Mouse (Mus musculus) forebrain, postnatal 0 days (tissue): Measurements from ENCODE around the gene Tspan17. TPM values are rescaled to one million over a fixed set of nuclear protein-coding genes. Genes with fewer than 3 reads are reported as not detected.

Experiments
- ATAC-seq: fragments of 200-750 bp; cut with Nextera tagmentation; 2 replicates; pipeline ENCODE4 v1.8.0; 2017; ENCODE audit warnings: mild to moderate bottlenecking, moderate library complexity
- DNase-seq: peaks from one replicate; pipeline ENCODE4 v3.0.0-alpha.2; 2015
- H3K27ac ChIP-seq: fragments of 300-500 bp; sonication (generic); 2 replicates; pipeline ENCODE4 v1.5.1; 2014; ENCODE audit warnings: low read depth, mild to moderate bottlenecking, antibody characterized with exemption, low read length, moderate library complexity, mixed read lengths
- H3K27me3 ChIP-seq: fragments of 300-500 bp; sonication (generic); 2 replicates; pipeline ENCODE4 v1.6.1; 2014; ENCODE audit warnings: mild to moderate bottlenecking, low read length, mixed read lengths; ENCODE audit not compliant: insufficient read depth
- H3K36me3 ChIP-seq: fragments of 300-500 bp; sonication (generic); 2 replicates; pipeline ENCODE4 v1.6.1; 2014; ENCODE audit warnings: mild to moderate bottlenecking, moderate library complexity; ENCODE audit not compliant: insufficient read depth
- H3K4me1 ChIP-seq: fragments of 300-500 bp; sonication (generic); 2 replicates; pipeline ENCODE4 v1.6.1; 2014; ENCODE audit warnings: antibody characterized with exemption; ENCODE audit not compliant: insufficient read depth
- H3K4me2 ChIP-seq: fragments of 300-500 bp; sonication (generic); 2 replicates; pipeline ENCODE4 v1.6.1; 2014; ENCODE audit warnings: low read depth, mild to moderate bottlenecking, moderate library complexity
- H3K4me3 ChIP-seq: fragments of 300-500 bp; sonication (generic); 2 replicates; pipeline ENCODE4 v1.5.1; 2014; ENCODE audit warnings: low read depth, low read length, mixed read lengths
- H3K9ac ChIP-seq: fragments of 300-500 bp; sonication (generic); 2 replicates; pipeline ENCODE4 v1.6.1; 2014; ENCODE audit warnings: mild to moderate bottlenecking
- H3K9me3 ChIP-seq: fragments of 300-500 bp; sonication (generic); 2 replicates; pipeline ENCODE4 v1.6.1; 2016; ENCODE audit warnings: low read length
- CTCF ChIP-seq: sonication (generic); IDR thresholded peaks from 2 replicates; pipeline ENCODE4 v1.5.1; 2016; ENCODE audit warnings: antibody characterized with exemption, control low read depth, low read depth
- WGBS: fragments of 180-500 bp; shearing (Covaris S2); extraction: QIAGEN DNeasy Blood & Tissue Kit; methylation state at CpG from one replicate; pipeline ENCODE4 v1.1.7; 2014; 5-methylcytosine and 5-hydroxymethylcytosine counted together
- polyA plus RNA-seq: library from polyadenylated mRNA; unstranded; fragments of >200 nt; fragmentation: Nextera tagmentation; extraction: Ambion mirVana; gene quantifications from 2 replicates; pipeline ENCODE4 v1.2.1, GENCODE M21; 2015
- total RNA-seq: library from RNA; depleted of rRNA; stranded (reverse); fragments of >200 nt; gene quantifications from 2 replicates; pipeline ENCODE4 v1.2.3, GENCODE M21; 2014

The Tspan17 gene
- total and polyA plus RNA-seq, 2 experiments from 2014 or later: 28.3 to 61.1 TPM

DNA sequence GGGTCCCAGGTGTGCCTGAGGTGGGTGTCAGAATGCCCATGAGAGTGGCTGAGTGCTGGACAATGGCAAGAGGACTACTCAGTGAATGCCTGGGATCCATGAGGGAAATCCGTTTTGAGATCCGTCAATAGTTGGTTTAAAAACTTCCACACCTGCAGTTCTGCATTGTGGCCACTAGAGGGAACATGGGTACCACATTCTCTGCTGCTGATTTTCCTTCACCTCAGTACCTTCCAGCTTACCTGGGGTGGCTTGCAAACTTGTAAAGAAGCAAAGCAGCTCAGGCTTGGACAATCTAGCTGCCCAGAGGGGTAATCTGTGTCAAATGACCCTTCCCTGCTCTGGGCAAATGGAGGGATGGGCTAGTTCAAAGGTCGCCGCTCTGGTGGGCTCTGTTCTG is 8.2 kb downstream of the Tspan17 start:
- Histone ChIP-seq H3K27ac (no peak overlapping the region), H3K9ac (no peak overlapping the region), H3K9me3 (no peaks in the 10 kb centered on the region), H3K4me1 (no peaks in the 10 kb centered on the region), H3K27me3 (no peaks in the 10 kb centered on the region), H3K4me3 (no peak overlapping the region), H3K4me2 (no peak overlapping the region), H3K36me3 (no peaks in the 10 kb centered on the region)
- TF ChIP-seq CTCF: peak; percentile 96
- WGBS: 43% methylated on average over 4 of the region's 4 CpGs
- no peak for ATAC-seq
- DNase-seq: peak; percentile 74

GRCm38 (mm10) chr13:54797861-54798643 is 8.9 kb downstream of the Tspan17 start:
- Histone ChIP-seq H3K27me3 (no peaks in the 10 kb centered on the region), H3K4me1 (no peaks in the 10 kb centered on the region), H3K36me3 (no peaks in the 10 kb centered on the region), H3K27ac (no peak overlapping the region), H3K4me3 (no peak overlapping the region), H3K9ac (no peak overlapping the region), H3K9me3 (no peaks in the 10 kb centered on the region), H3K4me2 (no peak overlapping the region)
- WGBS: 81% methylated on average over 16 of the region's 16 CpGs
- no peak for DNase-seq
- no peak for TF ChIP-seq CTCF
- no peak for ATAC-seq

DNA sequence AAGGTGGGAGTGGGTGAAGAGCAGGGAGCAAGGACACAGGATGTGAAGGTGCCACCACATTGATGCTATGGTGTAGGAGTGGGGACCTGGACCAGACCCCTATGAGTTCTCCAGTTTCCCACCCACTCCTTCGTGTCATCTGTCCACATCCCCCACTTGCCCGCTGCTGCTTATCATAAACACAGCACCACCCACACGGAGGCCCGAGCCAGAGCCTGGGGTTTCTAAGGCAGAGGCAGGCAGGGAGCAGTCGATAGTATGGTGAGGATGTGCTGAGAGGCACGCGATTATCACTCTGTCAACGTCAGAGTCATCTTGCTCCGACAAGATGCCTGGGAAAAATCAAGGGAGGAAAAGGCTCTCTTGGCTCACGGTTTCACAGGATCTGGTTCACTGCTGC is 9.6 kb downstream of the Tspan17 start:
- Histone ChIP-seq H3K4me2 (no peak overlapping the region), H3K9ac (no peak overlapping the region), H3K36me3 (no peaks in the 10 kb centered on the region), H3K9me3 (no peaks in the 10 kb centered on the region), H3K27me3 (no peaks in the 10 kb centered on the region), H3K27ac (no peak overlapping the region), H3K4me1 (no peaks in the 10 kb centered on the region), H3K4me3 (no peak overlapping the region)
- no peak for TF ChIP-seq CTCF
- no peak for ATAC-seq
- DNase-seq: no peak
- 73% methylated on average over 10 of the region's 10 CpGs for WGBS

DNA sequence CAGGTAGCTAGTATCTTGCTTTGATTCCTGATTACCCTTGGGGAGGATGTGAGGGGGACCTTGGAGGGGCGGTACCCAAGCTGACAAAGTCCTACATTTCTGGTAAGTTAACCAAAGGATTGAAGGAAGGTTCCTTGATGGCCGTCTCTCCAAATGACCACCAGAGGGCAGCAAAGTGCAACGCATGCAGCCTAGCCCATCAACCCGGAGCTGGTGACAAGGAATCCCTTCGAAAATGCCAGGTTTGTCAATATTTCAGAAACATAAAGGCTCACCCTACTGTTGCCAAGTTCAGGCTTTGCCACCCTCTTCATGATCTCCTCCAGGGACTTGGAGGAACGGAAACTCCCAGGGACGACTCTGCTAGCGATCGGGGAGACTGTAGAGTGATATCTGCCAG is 10.5 kb downstream of the Tspan17 start:
- DNase-seq: peak; percentile 93
- H3K4me2 ChIP-seq: peak overlapping the region; percentile 37; the same call in 1 of the 2 replicates
- ATAC-seq: peak; percentile 83
- H3K9ac ChIP-seq: no peak overlapping the region
- no peaks in the 10 kb centered on the region for H3K4me1 ChIP-seq
- no peaks in the 10 kb centered on the region for H3K27me3 ChIP-seq
- H3K36me3 ChIP-seq: no peaks in the 10 kb centered on the region
- 16% methylated on average over 9 of the region's 9 CpGs for WGBS
- no peak overlapping the region for H3K27ac ChIP-seq
- TF ChIP-seq CTCF: peak; percentile 98
- no peaks in the 10 kb centered on the region for H3K9me3 ChIP-seq
- H3K4me3 ChIP-seq: peak overlapping the region; percentile 9; the same call in 1 of the 2 replicates

GRCm38 (mm10) chr13:54800206-54800605 is 11.0 kb downstream of the Tspan17 start:
- no peaks in the 10 kb centered on the region for H3K4me1 ChIP-seq
- H3K4me3 ChIP-seq: no peak overlapping the region
- TF ChIP-seq CTCF: no peak
- DNase-seq: no peak
- no peaks in the 10 kb centered on the region for H3K9me3 ChIP-seq
- ATAC-seq: no peak
- WGBS: 45% methylated on average over 4 of the region's 4 CpGs
- H3K9ac ChIP-seq: no peak overlapping the region
- no peaks in the 10 kb centered on the region for H3K36me3 ChIP-seq
- no peaks in the 10 kb centered on the region for H3K27me3 ChIP-seq
- H3K27ac ChIP-seq: no peak overlapping the region
- H3K4me2 ChIP-seq: no peak overlapping the region

GRCm38 (mm10) chr13:54803010-54803409 is 13.8 kb downstream of the Tspan17 start:
- no peaks in the 10 kb centered on the region for H3K9me3 ChIP-seq
- 84% methylated on average over 6 of the region's 6 CpGs for WGBS
- TF ChIP-seq CTCF: peak; percentile 54
- no peak overlapping the region for H3K9ac ChIP-seq
- no peaks in the 10 kb centered on the region for H3K27me3 ChIP-seq
- H3K36me3 ChIP-seq: no peaks in the 10 kb centered on the region
- no peak overlapping the region for H3K27ac ChIP-seq
- H3K4me3 ChIP-seq: no peak overlapping the region
- no peaks in the 10 kb centered on the region for H3K4me1 ChIP-seq
- DNase-seq: no peak
- no peak for ATAC-seq
- no peak overlapping the region for H3K4me2 ChIP-seq

- no peak overlapping the region for H3K4me3 ChIP-seq
- H3K4me2 ChIP-seq: no peak overlapping the region
- H3K36me3 ChIP-seq: no peaks in the 10 kb centered on the region
- WGBS: 44% methylated on average over 21 of the region's 21 CpGs
- H3K9ac ChIP-seq: no peak overlapping the region
- no peaks in the 10 kb centered on the region for H3K9me3 ChIP-seq
- H3K27ac ChIP-seq: no peak overlapping the region
- TF ChIP-seq CTCF: peak; percentile 85
- ATAC-seq: peak; percentile 75
- no peaks in the 10 kb centered on the region for H3K27me3 ChIP-seq
- H3K4me1 ChIP-seq: no peaks in the 10 kb centered on the region
- peak; percentile 76 for DNase-seq
These were observed 16.1 kb downstream of the Tspan17 start for GRCm38 (mm10) chr13:54805134-54805838.
